11 mouse cellular contexts compared by ENCODE assay signal in the genomic region with DNA sequence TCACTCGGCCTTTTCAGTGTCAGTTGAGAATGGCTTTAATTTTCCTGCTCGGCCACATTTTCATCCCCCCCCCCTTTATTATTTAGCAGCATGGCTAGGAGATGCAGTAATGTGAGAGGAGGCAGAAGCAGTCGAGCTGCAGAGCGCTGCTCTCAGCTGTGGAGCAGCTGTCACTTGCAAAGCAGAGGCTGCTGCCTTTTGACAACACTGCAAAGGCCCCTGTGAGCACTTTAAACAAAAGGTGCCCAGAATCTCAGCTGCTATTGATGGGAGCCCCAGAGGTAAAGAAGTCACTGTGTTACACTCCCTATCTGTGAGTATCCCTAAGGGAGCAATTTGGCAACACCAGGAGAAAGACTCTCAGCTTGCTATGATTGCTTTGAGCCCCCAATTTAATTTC. TPM values are rescaled to one million over a fixed set of nuclear protein-coding genes. Genes with fewer than 3 reads are reported as not detected.
DNase-seq lines count a peak whose midpoint lies in the region; ATAC-seq and TF ChIP-seq lines count a peak whose summit lies in the region.
"Had no signal": no experiment of that assay in that cellular context is flagged by ENCODE, and none has a peak within 500 bp of the region (broad histone marks: within the 10 kb centered on the region; RNA-seq: fewer than 3 reads in every experiment).

No protein-coding gene starts in this region.

- no peak for TF ChIP-seq EP300 in heart, adult 2 months (IDR thresholded peaks at IDR 0.05; ENCODE audit: insufficient read depth, low read depth, low read length)

- 41% methylated on average over 4 of the region's 4 CpGs for WGBS in heart, adult 2 months
- 11% methylated on average over 4 of the region's 4 CpGs for WGBS in limb, embryonic 13.5 days
- WGBS in stomach, embryonic 16.5 days, result 23% methylated on average over 4 of the region's 4 CpGs

- intact Hi-C loops in heart, adult 2 months (cut with DNase I), result no loop called here

- H3K36me3 ChIP-seq in heart, adult 2 months (ENCODE audit: control insufficient read depth, insufficient read depth, low read length), result no peaks in the 10 kb centered on the region
- no peaks in the 10 kb centered on the region for H3K36me3 ChIP-seq in limb, embryonic 13.5 days
- no peaks in the 10 kb centered on the region for H3K36me3 ChIP-seq in stomach, embryonic 16.5 days (ENCODE audit: control insufficient read depth, insufficient read depth, low read length)

- peak; percentile 33; the same call in 1 of the 2 replicates for ATAC-seq in limb, embryonic 13.5 days (ENCODE audit: low FRiP score, low read depth)
- ATAC-seq in stomach, embryonic 16.5 days (ENCODE audit: insufficient read depth, low FRiP score), result no peak

- no peak for TF ChIP-seq CTCF in heart, adult 2 months (IDR thresholded peaks at IDR 0.05)

- H3K9me3 ChIP-seq in limb, embryonic 13.5 days, result no peaks in the 10 kb centered on the region
- no peaks in the 10 kb centered on the region for H3K9me3 ChIP-seq in stomach, embryonic 16.5 days (replicated peaks; ENCODE audit: control insufficient read depth, low read length)

- TF ChIP-seq POLR2A in heart, adult 2 months (IDR thresholded peaks at IDR 0.05; ENCODE audit: insufficient read depth, low read depth, low read length), result no peak

- no peak overlapping the region for H3K27ac ChIP-seq in heart, adult 2 months
- no peak overlapping the region for H3K27ac ChIP-seq in limb, embryonic 13.5 days
- no peak overlapping the region for H3K27ac ChIP-seq in stomach, embryonic 16.5 days (ENCODE audit: low read length)
- H3K27ac ChIP-seq: kidney, postnatal 0 days had no signal

- H3K79me2 ChIP-seq in heart, adult 2 months (replicated peaks; ENCODE audit: control insufficient read depth, insufficient read depth, low read length), result peaks cover 3% of the 10 kb centered on the region; the same call in 1 of the 2 replicates

- H3K27me3 ChIP-seq in heart, adult 2 months (ENCODE audit: control insufficient read depth, insufficient read depth, low read length), result no peaks in the 10 kb centered on the region
- peaks cover 11% of the 10 kb centered on the region for H3K27me3 ChIP-seq in limb, embryonic 13.5 days
- no peaks in the 10 kb centered on the region; the same call in 1 of the 2 replicates for H3K27me3 ChIP-seq in stomach, embryonic 16.5 days (ENCODE audit: control insufficient read depth, insufficient read depth, low read length)

- no peak overlapping the region for H3K4me3 ChIP-seq in heart, adult 2 months
- H3K4me3 ChIP-seq in limb, embryonic 13.5 days, result no peak overlapping the region
- H3K4me3 ChIP-seq in stomach, embryonic 16.5 days (replicated peaks; ENCODE audit: low read length), result no peak overlapping the region

- no peaks in the 10 kb centered on the region; the same call in 1 of the 2 replicates for H3K4me1 ChIP-seq in heart, adult 2 months (ENCODE audit: control insufficient read depth, insufficient read depth, low read length)
- peaks cover 60% of the 10 kb centered on the region for H3K4me1 ChIP-seq in limb, embryonic 13.5 days
- peaks cover 51% of the 10 kb centered on the region for H3K4me1 ChIP-seq in stomach, embryonic 16.5 days (ENCODE audit: control insufficient read depth, insufficient read depth, low read length)

- peak overlapping the region; percentile 23 for H3K4me2 ChIP-seq in limb, embryonic 13.5 days (replicated peaks)
- H3K4me2 ChIP-seq in stomach, embryonic 16.5 days (ENCODE audit: low read depth, low read length), result peak overlapping the region; percentile 64; the same call in 1 of the 2 replicates

- peak; percentile 84 for DNase-seq in heart, adult 11 months
- no peak for DNase-seq in heart, adult 2 months
- peak; percentile 40 for DNase-seq in thymus, postnatal 4 days
- no peak for DNase-seq in thymus, adult 18-20 months
- no peak for DNase-seq in urinary bladder, postnatal 4 days (ENCODE audit: low spot score in 2 of 2)
- DNase-seq in cerebellum, adult 9-11 months, result no peak

- H3K9ac ChIP-seq in heart, adult 2 months (ENCODE audit: low read depth, low read length), result no peak overlapping the region
- H3K9ac ChIP-seq in limb, embryonic 13.5 days, result no peak overlapping the region
- H3K9ac ChIP-seq in stomach, embryonic 16.5 days (ENCODE audit: low read length), result no peak overlapping the region

RNA-seq across cellular contexts. Expression of gene Racgap1, which starts 3.1 kb away (rescaled TPM):
- 1 to 10 TPM; 1.5 to 1.9 TPM for total RNA-seq in heart, adult 2 months (2021)
- 1.6 and 2.0 TPM in 2 replicates for polyA plus RNA-seq in heart, adult 2 months (2012; rRNA removed)
- polyA plus RNA-seq in limb, embryonic 13.5 days (2015; fragmentation: Nextera tagmentation; extraction: Ambion mirVana), result 114 and 121 TPM in 2 replicates
- polyA plus RNA-seq in stomach, embryonic 16.5 days (2015; fragmentation: Nextera tagmentation; extraction: Ambion mirVana), result 112 and 116 TPM in 2 replicates

RNA-seq across cellular contexts. Expression of gene Asic1, which starts 21.8 kb away (rescaled TPM):
- under 1 TPM; 0.42 to 0.50 TPM for total RNA-seq in heart, adult 2 months (2021)
- polyA plus RNA-seq in heart, adult 2 months (2012; rRNA removed), result 1.3 TPM in 2 replicates
- 1.7 and 1.8 TPM in 2 replicates for polyA plus RNA-seq in limb, embryonic 13.5 days (2015; fragmentation: Nextera tagmentation; extraction: Ambion mirVana)
- 0.89 and 0.92 TPM in 2 replicates for polyA plus RNA-seq in stomach, embryonic 16.5 days (2015; fragmentation: Nextera tagmentation; extraction: Ambion mirVana)
- total RNA-seq: liver, adult 2 months had no signal

RNA-seq across cellular contexts. Expression of gene Aqp6, which starts 47.1 kb away (rescaled TPM):
- under 1 TPM; 0.18 to 0.27 TPM for total RNA-seq in heart, adult 2 months (2021)
- 0.08 and 0.18 TPM in 2 replicates for polyA plus RNA-seq in heart, adult 2 months (2012; rRNA removed)
- polyA plus RNA-seq in limb, embryonic 13.5 days (2015; fragmentation: Nextera tagmentation; extraction: Ambion mirVana), result not detected in 2 replicates
- polyA plus RNA-seq in stomach, embryonic 16.5 days (2015; fragmentation: Nextera tagmentation; extraction: Ambion mirVana), result not detected in 2 replicates
- total RNA-seq: liver, adult 2 months had no signal
- polyA plus RNA-seq: C2C12; liver, adult 2 months had no signal

RNA-seq across cellular contexts. Expression of gene Smarcd1, which starts 53.6 kb away (rescaled TPM):
- 10 to 100 TPM; 20.1 to 20.6 TPM for total RNA-seq in heart, adult 2 months (2021)
- 39.0 and 58.0 TPM in 2 replicates for polyA plus RNA-seq in heart, adult 2 months (2012; rRNA removed)
- polyA plus RNA-seq in limb, embryonic 13.5 days (2015; fragmentation: Nextera tagmentation; extraction: Ambion mirVana), result 54.0 and 58.7 TPM in 2 replicates
- 17.0 and 20.9 TPM in 2 replicates for polyA plus RNA-seq in stomach, embryonic 16.5 days (2015; fragmentation: Nextera tagmentation; extraction: Ambion mirVana)

RNA-seq across cellular contexts. Expression of gene Gm17349, which starts 57.0 kb away (rescaled TPM):
- 1 to 10 TPM; 3.7 to 4.1 TPM for total RNA-seq in heart, adult 2 months (2021)
- polyA plus RNA-seq in heart, adult 2 months (2012; rRNA removed), result not detected in 2 replicates
- not detected in 2 replicates for polyA plus RNA-seq in limb, embryonic 13.5 days (2015; fragmentation: Nextera tagmentation; extraction: Ambion mirVana)
- not detected in 2 replicates for polyA plus RNA-seq in stomach, embryonic 16.5 days (2015; fragmentation: Nextera tagmentation; extraction: Ambion mirVana)
- total RNA-seq: liver, adult 2 months had no signal
- polyA plus RNA-seq: C2C12; kidney, postnatal 0 days had no signal

Comparison
In these comparisons a context has a peak if more than half of its experiments do, and no peak if none do; other contexts are left out.
1. DNase-seq: peak in heart, adult 11 months (single experiment) and thymus, postnatal 4 days (single experiment); none in heart, adult 2 months (0 of 2), thymus, adult 18-20 months (0 of 2), urinary bladder, postnatal 4 days (0 of 2) and cerebellum, adult 9-11 months (single experiment).
2. RNA of gene Racgap1, which starts 3.1 kb away (polyA plus RNA-seq): 114 to 121 TPM in limb, embryonic 13.5 days and 112 to 116 TPM in stomach, embryonic 16.5 days; 1.6 to 2.0 TPM in heart, adult 2 months; every median in the first group is over 10 times any median in the second.